Mouse (Mus musculus): ENCODE results near the gene Gm5724. TPM values are rescaled to one million over a fixed set of nuclear protein-coding genes. Genes with fewer than 3 reads are reported as not detected.

Gene Gm5724
- not detected for polyA plus RNA-seq (2014; fragmentation: Illumina TruSeq; extraction: RNeasy Lipid Tissue Mini Kit (QIAGEN cat#74804); ENCODE audit: low read depth, low replicate concordance)

GRCm38 (mm10) chr6:141773710-141774109, at the start of gene Gm5724:
Gene Gm5724 (minus strand): TSS chr6:141773810.

Other genes starting within 250 kb of the Gm5724 start
- 0.76 TPM for gene Slco1c1, start 249.4 kb downstream of the Gm5724 start, polyA plus RNA-seq (2014; fragmentation: Illumina TruSeq; extraction: RNeasy Lipid Tissue Mini Kit (QIAGEN cat#74804); ENCODE audit: low read depth, low replicate concordance)
- gene Slco1b2, start 144.3 kb downstream of the Gm5724 start, polyA plus RNA-seq (2014; fragmentation: Illumina TruSeq; extraction: RNeasy Lipid Tissue Mini Kit (QIAGEN cat#74804); ENCODE audit: low read depth, low replicate concordance): 0.22 TPM
- not detected for gene Slco1a4, start 82.4 kb upstream of the Gm5724 start, polyA plus RNA-seq (2014; fragmentation: Illumina TruSeq; extraction: RNeasy Lipid Tissue Mini Kit (QIAGEN cat#74804); ENCODE audit: low read depth, low replicate concordance)
- not detected for gene Slco1a1, start 173.2 kb upstream of the Gm5724 start, polyA plus RNA-seq (2014; fragmentation: Illumina TruSeq; extraction: RNeasy Lipid Tissue Mini Kit (QIAGEN cat#74804); ENCODE audit: low read depth, low replicate concordance)
- gene Gm6614, start 237.6 kb upstream of the Gm5724 start, polyA plus RNA-seq (2014; fragmentation: Illumina TruSeq; extraction: RNeasy Lipid Tissue Mini Kit (QIAGEN cat#74804); ENCODE audit: low read depth, low replicate concordance): not detected

Measured in sigmoid colon, adult 10 weeks (tissue).